Mouse (Mus musculus): ENCODE data around the gene Gja1.

DNA sequence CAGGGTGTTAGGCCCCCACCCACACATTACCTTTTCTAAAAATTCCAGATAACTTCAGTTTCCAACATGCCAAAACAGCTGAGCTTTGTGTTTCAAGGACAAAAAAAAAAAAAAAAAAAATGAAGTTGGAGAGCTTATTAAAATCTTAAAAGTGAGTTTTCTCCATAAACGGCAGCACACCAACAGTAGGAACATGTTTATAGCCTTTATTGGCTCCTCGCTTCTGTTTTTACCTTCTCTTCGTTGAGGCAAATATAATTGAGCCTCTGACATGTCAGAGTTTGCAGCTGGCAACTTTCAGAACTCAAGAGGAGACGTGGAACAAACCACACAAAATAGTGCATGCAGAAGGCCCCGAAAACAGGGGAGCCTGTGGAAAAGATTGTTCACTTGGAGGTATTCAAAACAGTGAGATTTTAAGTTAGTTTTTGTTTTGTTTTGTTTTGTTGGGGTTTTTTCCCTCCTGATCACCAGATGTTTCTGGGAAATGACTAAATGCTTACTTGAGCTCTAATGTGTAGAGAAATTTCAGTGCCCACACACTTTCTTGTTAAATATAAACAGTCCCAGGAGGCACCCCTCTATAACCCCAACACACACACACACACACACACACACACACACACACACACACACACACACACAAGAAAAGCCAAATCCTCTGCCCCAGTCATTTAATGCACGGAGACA lies 16.1 kb downstream of the Gja1 start:
- TF ChIP-seq POLR2A (IDR thresholded peaks at IDR 0.05; ENCODE audit: control insufficient read depth, low read depth, low read length): no peak
- no peak for TF ChIP-seq CTCF (IDR thresholded peaks at IDR 0.05; ENCODE audit: control insufficient read depth, insufficient read depth, insufficient replicate concordance, low read depth, low read length)

Data from testis, adult 2 months (tissue).